Mouse (Mus musculus) heart, adult 2 months (tissue): Measurements from ENCODE around the gene Pstpip1.

ENCODE experiments used
- CTCF ChIP-seq: fragments of 200-600 bp; IDR thresholded peaks from 2 replicates; pipeline ENCODE4 v1.8.1; 2022; ENCODE audit warnings: antibody characterized with exemption, mild to moderate bottlenecking, moderate library complexity
- EP300 ChIP-seq: fragments of 200-500 bp; IDR thresholded peaks from 2 replicates; pipeline ENCODE4 v1.6.1; 2011; ENCODE audit warnings: low read depth, low read length, control low read depth; ENCODE audit not compliant: insufficient read depth
- POLR2A ChIP-seq: fragments of 200-500 bp; IDR thresholded peaks from 2 replicates; pipeline ENCODE4 v1.6.1; 2011; ENCODE audit warnings: mild to moderate bottlenecking, low read depth, low read length, control low read depth; ENCODE audit not compliant: insufficient read depth

GRCm38 (mm10) chr9:56128331-56128730, 38.6 kb downstream of the Pstpip1 start:
- TF ChIP-seq POLR2A = no peak
- TF ChIP-seq EP300 = no peak
- no peak for TF ChIP-seq CTCF
